ENCODE assay signal across 9 mouse cellular contexts in genomic region chr9:26776122-26776902, GRCm38 (mm10). TPM values are rescaled to one million over a fixed set of nuclear protein-coding genes. Genes with fewer than 3 reads are reported as not detected.
A peak's percentile ranks its signal among the peaks of the same experiment; 100 is the strongest.
DNase-seq lines count a peak whose midpoint lies in the region; ATAC-seq lines count a peak whose summit lies in the region.
"Had no signal": no experiment of that assay in that cellular context is flagged by ENCODE, and none has a peak within 500 bp of the region (broad histone marks: within the 10 kb centered on the region; RNA-seq: fewer than 3 reads in every experiment).

No protein-coding gene starts in this region.

- H3K4me2 ChIP-seq in forebrain, embryonic 16.5 days (ENCODE audit: low read length), result no peak overlapping the region
- no peak overlapping the region for H3K4me2 ChIP-seq in midbrain, embryonic 13.5 days (replicated peaks)
- H3K4me2 ChIP-seq: heart, embryonic 15.5 days had no signal

- H3K9ac ChIP-seq in forebrain, embryonic 16.5 days (replicated peaks; ENCODE audit: low read depth, low read length), result no peak overlapping the region
- no peak overlapping the region for H3K9ac ChIP-seq in midbrain, embryonic 13.5 days (replicated peaks)
- H3K9ac ChIP-seq: heart, embryonic 15.5 days had no signal

- WGBS in forebrain, embryonic 16.5 days, result 65% methylated on average over 6 of the region's 6 CpGs
- 60% methylated on average over 6 of the region's 6 CpGs for WGBS in midbrain, embryonic 13.5 days

- H3K9me3 ChIP-seq in forebrain, embryonic 16.5 days (ENCODE audit: control insufficient read depth, low read length), result no peaks in the 10 kb centered on the region
- no peaks in the 10 kb centered on the region for H3K9me3 ChIP-seq in midbrain, embryonic 13.5 days
- H3K9me3 ChIP-seq: heart, embryonic 15.5 days had no signal

- H3K4me3 ChIP-seq in forebrain, embryonic 16.5 days (replicated peaks; ENCODE audit: low read length), result no peak overlapping the region
- no peak overlapping the region for H3K4me3 ChIP-seq in midbrain, embryonic 13.5 days (replicated peaks)
- H3K4me3 ChIP-seq: heart, embryonic 15.5 days had no signal

- no peaks in the 10 kb centered on the region for H3K27me3 ChIP-seq in forebrain, embryonic 16.5 days (replicated peaks; ENCODE audit: control insufficient read depth, insufficient read depth, low read length)
- no peaks in the 10 kb centered on the region for H3K27me3 ChIP-seq in midbrain, embryonic 13.5 days
- H3K27me3 ChIP-seq: heart, embryonic 15.5 days had no signal

- no peaks in the 10 kb centered on the region for H3K4me1 ChIP-seq in forebrain, embryonic 16.5 days (replicated peaks; ENCODE audit: control insufficient read depth, insufficient read depth, low read length)
- H3K4me1 ChIP-seq in midbrain, embryonic 13.5 days (replicated peaks), result no peaks in the 10 kb centered on the region
- H3K4me1 ChIP-seq: heart, embryonic 15.5 days had no signal

- H3K36me3 ChIP-seq in forebrain, embryonic 16.5 days (ENCODE audit: control insufficient read depth, insufficient read depth), result no peaks in the 10 kb centered on the region
- H3K36me3 ChIP-seq in midbrain, embryonic 13.5 days, result no peaks in the 10 kb centered on the region
- H3K36me3 ChIP-seq: heart, embryonic 15.5 days had no signal

- ATAC-seq in cerebellum, adult (ENCODE audit: insufficient number of reproducible peaks, low FRiP score, low TSS enrichment), result 0 out of 2 replicates have a peak, but pooled peaks have one; percentile 26
- peak; percentile 75 for ATAC-seq in forebrain, embryonic 16.5 days
- ATAC-seq in midbrain, embryonic 13.5 days, result peak; percentile 83
- no peak for ATAC-seq in erythroid progenitor cell, adult 5-6 weeks (replicated peaks; ENCODE audit: low FRiP score, poor library complexity, severe bottlenecking)

- DNase-seq in adrenal gland, postnatal 14 days, result peak; percentile 46
- DNase-seq in adrenal gland, postnatal 25 days, result no peak
- peak; percentile 9 for DNase-seq in 3134 (ENCODE audit: extremely low read depth, insufficient read length, low spot score)
- DNase-seq in kidney, postnatal 36 days, result peak; percentile 52 to 56

- H3K27ac ChIP-seq in forebrain, embryonic 16.5 days (ENCODE audit: low read length), result no peak overlapping the region
- H3K27ac ChIP-seq in midbrain, embryonic 13.5 days, result no peak overlapping the region
- H3K27ac ChIP-seq: heart, embryonic 15.5 days had no signal

RNA-seq across cellular contexts. Expression of gene Glb1l2, which starts 30.0 kb away (rescaled TPM):
- 9.6 and 10.5 TPM in 2 replicates for total RNA-seq in adrenal gland, postnatal 14 days (2021)
- total RNA-seq in adrenal gland, postnatal 25 days (2021), result 3.7 and 4.0 TPM in 2 replicates
- polyA plus RNA-seq in forebrain, embryonic 16.5 days (2015; fragmentation: Nextera tagmentation; extraction: Ambion mirVana), result 1.5 and 2.2 TPM in 2 replicates
- polyA plus RNA-seq in midbrain, embryonic 13.5 days (2015; fragmentation: Nextera tagmentation; extraction: Ambion mirVana), result 2.0 and 2.5 TPM in 2 replicates
- not detected in 2 replicates for total RNA-seq in erythroid progenitor cell, adult 5-6 weeks (2015; ENCODE audit: low replicate concordance)
- 0.91 TPM in 1 of 2 replicates, not detected in the other for total RNA-seq in erythroid progenitor cell, adult 5-6 weeks (2017; ENCODE audit: low replicate concordance)

RNA-seq across cellular contexts. Expression of gene B3gat1, which starts 42.8 kb away (rescaled TPM):
- 0.67 and 1.2 TPM in 2 replicates for total RNA-seq in adrenal gland, postnatal 14 days (2021)
- total RNA-seq in adrenal gland, postnatal 25 days (2021), result 0.81 and 1.5 TPM in 2 replicates
- polyA plus RNA-seq in forebrain, embryonic 16.5 days (2015; fragmentation: Nextera tagmentation; extraction: Ambion mirVana), result 45.4 and 48.1 TPM in 2 replicates
- polyA plus RNA-seq in midbrain, embryonic 13.5 days (2015; fragmentation: Nextera tagmentation; extraction: Ambion mirVana), result 20.1 and 26.2 TPM in 2 replicates
- total RNA-seq in erythroid progenitor cell, adult 5-6 weeks (2015; ENCODE audit: low replicate concordance), result not detected in 2 replicates
- total RNA-seq in erythroid progenitor cell, adult 5-6 weeks (2017; ENCODE audit: low replicate concordance), result not detected in 2 replicates
- polyA plus RNA-seq: heart, embryonic 15.5 days had no signal
